Mouse (Mus musculus): Measurements from ENCODE around the gene a.

DNA sequence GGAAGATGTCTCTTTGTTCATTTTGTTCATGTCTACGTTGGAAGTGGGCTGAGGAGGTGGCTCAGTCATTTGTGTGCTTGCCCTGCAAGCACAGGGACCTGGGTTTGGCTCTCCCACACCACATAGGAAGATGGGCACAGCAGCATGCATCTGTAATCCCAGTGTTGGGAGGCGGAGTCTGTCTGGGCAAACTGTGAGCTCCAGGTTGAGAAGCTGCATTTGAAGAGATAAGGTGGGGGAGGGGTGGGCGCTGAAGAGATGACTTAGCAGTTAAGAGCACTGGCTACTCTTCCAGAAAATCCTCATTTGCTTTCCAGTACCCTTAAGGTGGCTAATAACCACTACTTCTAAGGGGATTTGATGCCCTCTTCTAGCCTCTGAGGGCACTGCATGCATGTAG lies 5.0 kb upstream of the a start:
- TF ChIP-seq CTCF (IDR thresholded peaks at IDR 0.05; ENCODE audit: low read depth, low read length) (no peak), EP300 (IDR thresholded peaks at IDR 0.05; ENCODE audit: insufficient read depth, low read depth, low read length) (no peak), POLR2A (IDR thresholded peaks at IDR 0.05; ENCODE audit: insufficient read depth, low read length) (no peak)

Data from ES-Bruce4 (cell line).